Comparison of ENCODE assay signal across 8 mouse cellular contexts in the genomic region with DNA sequence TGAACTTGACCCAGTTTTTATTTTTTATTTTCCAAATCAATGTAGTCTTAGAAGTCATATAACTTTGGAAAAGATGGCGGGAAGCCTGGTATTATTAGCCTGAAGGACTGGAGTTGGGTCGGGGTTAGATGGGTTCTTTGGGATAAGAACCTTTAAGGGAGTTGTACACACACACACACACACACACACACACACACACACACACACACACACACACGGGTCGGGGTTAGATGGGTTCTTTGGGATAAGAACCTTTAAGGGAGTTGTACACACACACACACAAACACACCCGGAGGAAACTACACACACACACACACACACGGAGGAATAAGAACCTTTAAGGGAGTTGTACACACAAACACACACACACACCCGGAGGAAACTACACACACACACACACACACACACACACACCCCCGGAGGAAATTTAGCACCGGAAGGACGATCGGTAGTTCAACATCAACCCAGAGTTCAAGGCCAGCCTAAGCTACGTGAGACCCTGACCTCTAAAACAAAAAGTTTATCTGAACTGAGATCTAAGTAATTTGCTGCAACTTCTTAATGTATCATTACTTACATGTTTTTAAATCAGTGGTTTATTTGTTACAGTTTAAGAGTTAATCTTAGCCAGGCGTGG. TPM values are rescaled to one million over a fixed set of nuclear protein-coding genes. Genes with fewer than 3 reads are reported as not detected.
A peak's percentile ranks its signal among the peaks of the same experiment; 100 is the strongest.
DNase-seq lines count a peak whose midpoint lies in the region; ATAC-seq and TF ChIP-seq lines count a peak whose summit lies in the region.

No protein-coding gene starts in this region.

- no peak overlapping the region; the same call in 1 of the 2 replicates for H3K4me3 ChIP-seq in liver, adult 2 months (ENCODE audit: insufficient read depth, low read depth, low read length)
- peak overlapping the region; percentile 73 for H3K4me3 ChIP-seq in embryonic facial prominence, embryonic 13.5 days
- peak overlapping the region; percentile 70 for H3K4me3 ChIP-seq in intestine, embryonic 15.5 days (replicated peaks)
- peak overlapping the region; percentile 71 for H3K4me3 ChIP-seq in neural tube, embryonic 13.5 days

- 26% methylated on average over 13 of the region's 13 CpGs for WGBS in liver, adult 2 months
- 50% methylated on average over 13 of the region's 13 CpGs for WGBS in embryonic facial prominence, embryonic 13.5 days
- 50% methylated on average over 13 of the region's 13 CpGs for WGBS in intestine, embryonic 15.5 days
- 55% methylated on average over 13 of the region's 13 CpGs for WGBS in neural tube, embryonic 13.5 days

- 0 out of 2 replicates have a peak, but pooled peaks cover 1% of the 10 kb centered on the region for H3K4me1 ChIP-seq in liver, adult 2 months (ENCODE audit: control insufficient read depth, insufficient read depth, low read length)
- peaks cover 13% of the 10 kb centered on the region; the same call in 1 of the 2 replicates for H3K4me1 ChIP-seq in embryonic facial prominence, embryonic 13.5 days
- peaks cover 6% of the 10 kb centered on the region; the same call in 1 of the 2 replicates for H3K4me1 ChIP-seq in intestine, embryonic 15.5 days (replicated peaks)
- H3K4me1 ChIP-seq in neural tube, embryonic 13.5 days (replicated peaks) = peaks cover 22% of the 10 kb centered on the region

- no peaks in the 10 kb centered on the region for H3K79me2 ChIP-seq in liver, adult 2 months (ENCODE audit: control insufficient read depth, insufficient read depth, low read length)

- ATAC-seq in embryonic facial prominence, embryonic 13.5 days (ENCODE audit: insufficient number of reproducible peaks, insufficient read depth, low FRiP score, low TSS enrichment, low read depth) = no peak
- ATAC-seq in intestine, embryonic 15.5 days = peak; percentile 27
- ATAC-seq in neural tube, embryonic 13.5 days (ENCODE audit: low read depth) = peak; percentile 26
- no peak for ATAC-seq in inflammation-experienced regulatory T-cells, adult 6 months

- no peaks in the 10 kb centered on the region for H3K9me3 ChIP-seq in embryonic facial prominence, embryonic 13.5 days
- H3K9me3 ChIP-seq in intestine, embryonic 15.5 days = no peaks in the 10 kb centered on the region
- H3K9me3 ChIP-seq in neural tube, embryonic 13.5 days = no peaks in the 10 kb centered on the region

- no peak for TF ChIP-seq CTCF in liver, adult 2 months (IDR thresholded peaks at IDR 0.05; ENCODE audit: low read depth, low read length)

- H3K4me2 ChIP-seq in embryonic facial prominence, embryonic 13.5 days = peak overlapping the region; percentile 94
- H3K4me2 ChIP-seq in intestine, embryonic 15.5 days (replicated peaks) = peak overlapping the region; percentile 53
- H3K4me2 ChIP-seq in neural tube, embryonic 13.5 days = peak overlapping the region; percentile 51

- DNase-seq in liver, adult 2 months (ENCODE audit: extremely low read depth, low read depth, low spot score) = no peak
- DNase-seq in liver = no peak
- DNase-seq in ovary, postnatal 14 days (ENCODE audit: low spot score) = no peak
- DNase-seq in kidney, adult 8-10 months = no peak

- no peak overlapping the region for H3K9ac ChIP-seq in liver, adult 2 months (ENCODE audit: low read depth, low read length)
- H3K9ac ChIP-seq in embryonic facial prominence, embryonic 13.5 days = peak overlapping the region; percentile 44; the same call in 1 of the 2 replicates
- H3K9ac ChIP-seq in intestine, embryonic 15.5 days = no peak overlapping the region
- peak overlapping the region; percentile 31; the same call in 1 of the 2 replicates for H3K9ac ChIP-seq in neural tube, embryonic 13.5 days

- no peaks in the 10 kb centered on the region for H3K27me3 ChIP-seq in liver, adult 2 months (ENCODE audit: control insufficient read depth, insufficient read depth, low read length)
- H3K27me3 ChIP-seq in embryonic facial prominence, embryonic 13.5 days = no peaks in the 10 kb centered on the region
- H3K27me3 ChIP-seq in intestine, embryonic 15.5 days (replicated peaks) = no peaks in the 10 kb centered on the region
- no peaks in the 10 kb centered on the region for H3K27me3 ChIP-seq in neural tube, embryonic 13.5 days

- no peaks in the 10 kb centered on the region for H3K36me3 ChIP-seq in liver, adult 2 months (ENCODE audit: control insufficient read depth, insufficient read depth, low read length)
- H3K36me3 ChIP-seq in embryonic facial prominence, embryonic 13.5 days = no peaks in the 10 kb centered on the region
- H3K36me3 ChIP-seq in intestine, embryonic 15.5 days = no peaks in the 10 kb centered on the region
- H3K36me3 ChIP-seq in neural tube, embryonic 13.5 days = peaks cover 2% of the 10 kb centered on the region; the same call in 1 of the 2 replicates

- H3K27ac ChIP-seq in liver, adult 2 months (replicated peaks; ENCODE audit: insufficient read depth, low read depth, low read length) = 0 out of 2 replicates have a peak overlapping the region, but pooled peaks have one; percentile 3
- H3K27ac ChIP-seq in embryonic facial prominence, embryonic 13.5 days = peak overlapping the region; percentile 33; the same call in 1 of the 2 replicates
- H3K27ac ChIP-seq in intestine, embryonic 15.5 days = no peak overlapping the region
- H3K27ac ChIP-seq in neural tube, embryonic 13.5 days (replicated peaks) = no peak overlapping the region

- TF ChIP-seq POLR2A in liver, adult 2 months (IDR thresholded peaks at IDR 0.05; ENCODE audit: extremely low read depth, insufficient read depth, low read length) = no peak

RNA-seq across cellular contexts. Expression of a gene that starts 0.5 kb away (rescaled TPM):
- total RNA-seq in liver, adult 2 months (2014; rRNA removed) = 8.9 and 14.5 TPM in 2 replicates
- polyA plus RNA-seq in liver, adult 2 months (2012; rRNA removed) = 19.5 and 21.3 TPM in 2 replicates
- polyA plus RNA-seq in embryonic facial prominence, embryonic 13.5 days (2015; fragmentation: Nextera tagmentation; extraction: Ambion mirVana) = 25.0 and 28.0 TPM in 2 replicates
- 24.7 and 25.4 TPM in 2 replicates for polyA plus RNA-seq in intestine, embryonic 15.5 days (2015; fragmentation: Nextera tagmentation; extraction: Ambion mirVana)
- polyA plus RNA-seq in neural tube, embryonic 13.5 days (2015; fragmentation: Nextera tagmentation; extraction: Ambion mirVana) = 33.0 and 37.5 TPM in 2 replicates
- 10 to 100 TPM; 69.3 to 87.8 (median 80.1) TPM for polyA plus RNA-seq in inflammation-experienced regulatory T-cells, adult 6 months (2017; shearing (Covaris generic))

RNA-seq across cellular contexts. Expression of a gene that starts 15.8 kb away (rescaled TPM):
- total RNA-seq in liver, adult 2 months (2014; rRNA removed) = 35.5 and 40.3 TPM in 2 replicates
- polyA plus RNA-seq in liver, adult 2 months (2012; rRNA removed) = 108 and 132 TPM in 2 replicates
- polyA plus RNA-seq in embryonic facial prominence, embryonic 13.5 days (2015; fragmentation: Nextera tagmentation; extraction: Ambion mirVana) = 20.2 and 20.6 TPM in 2 replicates
- polyA plus RNA-seq in intestine, embryonic 15.5 days (2015; fragmentation: Nextera tagmentation; extraction: Ambion mirVana) = 30.0 and 34.6 TPM in 2 replicates
- 12.0 and 12.5 TPM in 2 replicates for polyA plus RNA-seq in neural tube, embryonic 13.5 days (2015; fragmentation: Nextera tagmentation; extraction: Ambion mirVana)
- 100 to 1,000 TPM; 192 to 274 (median 231) TPM for polyA plus RNA-seq in inflammation-experienced regulatory T-cells, adult 6 months (2017; shearing (Covaris generic))

RNA-seq across cellular contexts. Expression of a gene that starts 24.7 kb away (rescaled TPM):
- 1.7 and 3.2 TPM in 2 replicates for total RNA-seq in liver, adult 2 months (2014; rRNA removed)
- polyA plus RNA-seq in liver, adult 2 months (2012; rRNA removed) = 5.9 and 8.3 TPM in 2 replicates
- polyA plus RNA-seq in embryonic facial prominence, embryonic 13.5 days (2015; fragmentation: Nextera tagmentation; extraction: Ambion mirVana) = 18.9 and 24.6 TPM in 2 replicates
- 18.3 and 18.6 TPM in 2 replicates for polyA plus RNA-seq in intestine, embryonic 15.5 days (2015; fragmentation: Nextera tagmentation; extraction: Ambion mirVana)
- polyA plus RNA-seq in neural tube, embryonic 13.5 days (2015; fragmentation: Nextera tagmentation; extraction: Ambion mirVana) = 36.1 and 36.4 TPM in 2 replicates
- 10 to 100 TPM; 24.8 to 36.2 (median 35.0) TPM for polyA plus RNA-seq in inflammation-experienced regulatory T-cells, adult 6 months (2017; shearing (Covaris generic))

RNA-seq across cellular contexts. Expression of a gene that starts 24.9 kb away (rescaled TPM):
- total RNA-seq in liver, adult 2 months (2014; rRNA removed) = 48.1 and 50.4 TPM in 2 replicates
- 32.9 and 39.2 TPM in 2 replicates for polyA plus RNA-seq in liver, adult 2 months (2012; rRNA removed)
- polyA plus RNA-seq in embryonic facial prominence, embryonic 13.5 days (2015; fragmentation: Nextera tagmentation; extraction: Ambion mirVana) = 92.8 and 95.6 TPM in 2 replicates
- polyA plus RNA-seq in intestine, embryonic 15.5 days (2015; fragmentation: Nextera tagmentation; extraction: Ambion mirVana) = 89.5 and 98.3 TPM in 2 replicates
- 73.9 and 91.8 TPM in 2 replicates for polyA plus RNA-seq in neural tube, embryonic 13.5 days (2015; fragmentation: Nextera tagmentation; extraction: Ambion mirVana)
- 10 to 100 TPM; 22.9 to 31.7 (median 27.9) TPM for polyA plus RNA-seq in inflammation-experienced regulatory T-cells, adult 6 months (2017; shearing (Covaris generic))

Comparison
In these comparisons a context has a peak if more than half of its experiments do, and no peak if none do; other contexts are left out.
1. H3K27ac ChIP-seq: peak in liver, adult 2 months (single experiment) and embryonic facial prominence, embryonic 13.5 days (single experiment); none in intestine, embryonic 15.5 days (single experiment) and neural tube, embryonic 13.5 days (single experiment).
2. H3K9ac ChIP-seq: peak in embryonic facial prominence, embryonic 13.5 days (single experiment) and neural tube, embryonic 13.5 days (single experiment); none in liver, adult 2 months (single experiment) and intestine, embryonic 15.5 days (single experiment).
3. ATAC-seq: peak in intestine, embryonic 15.5 days (single experiment) and neural tube, embryonic 13.5 days (single experiment); none in embryonic facial prominence, embryonic 13.5 days (single experiment) and inflammation-experienced regulatory T-cells, adult 6 months (single experiment).
4. Peak in every context shown above with its lines, with median percentiles within 50 percentile points of each other: H3K4me2 ChIP-seq.